Mouse (Mus musculus) embryo, embryonic 11.5 days (tissue): ENCODE measurements at regions not wholly inside any gene's neighbourhood (a gene's known extent, or its start where the extent isn't known, plus 50 kb on each side); places are given as distances from the start of the nearest gene placed in this dataset.

Experiments used
- DNase-seq: peaks from one replicate; pipeline ENCODE4 v3.0.0-alpha.2; 2012; ENCODE audit warnings: low read depth, low spot score

- peak; percentile 38 for DNase-seq
Measured at GRCm38 (mm10) chr6:8831204-8831603, 52.9 kb upstream of the Ica1 start.

- no peak for DNase-seq
Measured at GRCm38 (mm10) chr6:8832924-8833323, 54.6 kb upstream of the Ica1 start.

GRCm38 (mm10) chr6:8853657-8854056 is 75.4 kb upstream of the Ica1 start:
- DNase-seq, result no peak

GRCm38 (mm10) chr6:8860581-8860980 is 82.3 kb upstream of the Ica1 start:
- DNase-seq, result no peak

- no peak for DNase-seq
Measured at GRCm38 (mm10) chr6:8863843-8864620, 84.2 kb upstream of the Nxph1 start.

GRCm38 (mm10) chr6:8877373-8878070 is 70.7 kb upstream of the Nxph1 start:
- no peak for DNase-seq

GRCm38 (mm10) chr6:8893665-8894064 is 54.6 kb upstream of the Nxph1 start:
- DNase-seq, result no peak

- DNase-seq, result no peak
Measured at GRCm38 (mm10) chr6:8896097-8896496, 52.1 kb upstream of the Nxph1 start.

- no peak for DNase-seq
Measured at GRCm38 (mm10) chr6:8896822-8897221, 51.4 kb upstream of the Nxph1 start.

- no peak for DNase-seq
Measured at GRCm38 (mm10) chr6:8897334-8897733, 50.9 kb upstream of the Nxph1 start.

- DNase-seq, result no peak
Measured at GRCm38 (mm10) chr6:8898268-8898667, 50.0 kb upstream of the Nxph1 start.
